Mouse (Mus musculus) small intestine, adult 2 months (tissue): ENCODE measurements around the gene Cdc26. TPM values are rescaled to one million over a fixed set of nuclear protein-coding genes. Genes with fewer than 3 reads are reported as not detected.

Experiments used
- H3K27ac ChIP-seq: fragments of 200-500 bp; 2 replicates; pipeline ENCODE4 v1.5.1; 2012; ENCODE audit warnings: low read depth, low read length, control low read depth, inconsistent platforms; ENCODE audit not compliant: insufficient read depth
- H3K27me3 ChIP-seq: fragments of 200-500 bp; 2 replicates; pipeline ENCODE4 v1.6.1; 2012; ENCODE audit warnings: mild to moderate bottlenecking, moderate library complexity, low read length, inconsistent platforms; ENCODE audit not compliant: control insufficient read depth, insufficient read depth
- H3K36me3 ChIP-seq: fragments of 200-500 bp; 2 replicates; pipeline ENCODE4 v1.6.1; 2012; ENCODE audit warnings: mild to moderate bottlenecking, low read length, control low read depth, inconsistent platforms; ENCODE audit not compliant: control insufficient read depth, insufficient read depth
- H3K4me1 ChIP-seq: fragments of 200-500 bp; 2 replicates; pipeline ENCODE4 v1.6.1; 2012; ENCODE audit warnings: low read length, inconsistent platforms, mixed read lengths; ENCODE audit not compliant: control insufficient read depth, insufficient read depth, insufficient read length
- H3K4me3 ChIP-seq: fragments of 200-500 bp; 2 replicates; pipeline ENCODE4 v1.5.1; 2012; ENCODE audit warnings: low read depth, mild to moderate bottlenecking, control low read depth, inconsistent platforms, low read length, moderate library complexity
- CTCF ChIP-seq: fragments of 200-500 bp; IDR thresholded peaks from 2 replicates; pipeline ENCODE4 v1.5.1; 2012; ENCODE audit warnings: low read depth, mild to moderate bottlenecking, control low read depth, inconsistent platforms, low read length, moderate library complexity, mixed read lengths; ENCODE audit not compliant: insufficient replicate concordance, insufficient read length; ENCODE audit errors: extremely low read depth
- POLR2A ChIP-seq: fragments of 200-500 bp; IDR thresholded peaks from 2 replicates; pipeline ENCODE4 v1.6.1; 2012; ENCODE audit warnings: low read depth, mild to moderate bottlenecking, control low read depth, inconsistent platforms, low read length, moderate library complexity
- WGBS: fragments of 180-500 bp; shearing (Covaris S2); methylation state at CpG from one replicate; pipeline ENCODE4 v1.1.7; 2018; 5-methylcytosine and 5-hydroxymethylcytosine counted together
- polyA plus RNA-seq: library from polyadenylated mRNA; depleted of rRNA; stranded (reverse); fragments of >200 nt; gene quantifications from 2 replicates; pipeline ENCODE4 v1.2.3, GENCODE M21; 2012

The Cdc26 gene
- polyA plus RNA-seq, 1 experiment, result 6.6 TPM

GRCm38 (mm10) chr4:62373668-62374067 lies 34.8 kb downstream of the Cdc26 start:
- Histone ChIP-seq H3K27me3 (no peaks in the 10 kb centered on the region), H3K27ac (peak overlapping the region; percentile 29; the same call in 1 of the 2 replicates), H3K4me1 (peaks cover 22% of the 10 kb centered on the region; the same call in 1 of the 2 replicates), H3K36me3 (no peaks in the 10 kb centered on the region), H3K4me3 (no peak overlapping the region)
- WGBS, result 17% methylated on average over 7 of the region's 7 CpGs
- no peak for TF ChIP-seq CTCF
- TF ChIP-seq POLR2A, result no peak

- Histone ChIP-seq H3K36me3 (no peaks in the 10 kb centered on the region), H3K27me3 (no peaks in the 10 kb centered on the region), H3K27ac (peak overlapping the region; percentile 55), H3K4me3 (no peak overlapping the region), H3K4me1 (peaks cover 21% of the 10 kb centered on the region; the same call in 1 of the 2 replicates)
- TF ChIP-seq POLR2A (no peak), CTCF (no peak)
- 51% methylated on average over 9 of the region's 9 CpGs for WGBS
Observed at GRCm38 (mm10) chr4:62372818-62373520, 35.5 kb downstream of the Cdc26 start.

DNA sequence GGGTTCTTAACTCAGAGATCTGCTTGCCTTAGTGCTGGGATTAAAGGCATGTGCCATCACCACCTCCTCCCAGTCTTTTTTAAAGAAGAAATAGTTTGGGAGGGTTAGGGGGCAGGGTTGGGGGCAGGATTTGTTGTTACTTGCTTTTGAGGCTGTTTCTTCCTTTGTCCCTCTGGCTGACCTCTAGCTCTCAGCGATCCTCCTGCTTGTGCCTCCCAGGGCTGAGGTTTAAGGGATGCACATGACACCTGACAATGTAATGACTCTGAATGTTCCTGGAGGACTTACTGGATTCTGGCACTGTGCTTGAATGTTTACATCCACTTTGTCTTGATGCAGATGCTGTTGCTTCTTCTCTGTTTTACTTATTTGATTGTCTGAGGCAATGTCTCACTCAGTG lies 36.0 kb downstream of the Cdc26 start:
- H3K4me3 ChIP-seq, result no peak overlapping the region
- no peaks in the 10 kb centered on the region for H3K36me3 ChIP-seq
- 56% methylated on average over 1 of the region's 1 CpGs for WGBS
- TF ChIP-seq POLR2A (no peak), CTCF (no peak)
- H3K27ac ChIP-seq, result peak overlapping the region; percentile 2; the same call in 1 of the 2 replicates
- no peaks in the 10 kb centered on the region for H3K27me3 ChIP-seq
- peaks cover 23% of the 10 kb centered on the region; the same call in 1 of the 2 replicates for H3K4me1 ChIP-seq

DNA sequence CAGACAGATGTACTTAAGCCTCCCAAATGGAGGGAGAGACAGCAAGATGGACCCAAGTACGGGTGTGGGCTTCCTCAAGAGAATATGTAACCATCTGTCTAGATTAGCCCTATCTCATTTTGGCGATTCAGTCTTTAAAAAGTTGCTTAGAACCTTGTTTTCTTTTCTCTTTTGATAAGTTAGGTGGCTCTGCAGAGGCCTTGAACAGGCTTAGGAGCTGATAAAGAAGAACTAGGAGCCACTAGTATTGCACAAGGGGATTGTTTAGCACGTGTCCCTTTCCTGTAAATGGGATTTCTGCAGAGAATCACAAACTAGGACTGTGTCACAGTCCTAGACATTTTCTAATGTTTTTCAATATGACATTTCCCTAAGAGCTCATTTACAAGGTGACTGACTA lies 39.4 kb downstream of the Cdc26 start:
- H3K27me3 ChIP-seq, result no peaks in the 10 kb centered on the region
- H3K27ac ChIP-seq, result no peak overlapping the region
- TF ChIP-seq POLR2A (no peak), CTCF (no peak)
- H3K4me1 ChIP-seq, result peaks cover 16% of the 10 kb centered on the region; the same call in 1 of the 2 replicates
- no peak overlapping the region for H3K4me3 ChIP-seq
- no peaks in the 10 kb centered on the region for H3K36me3 ChIP-seq
- WGBS, result 46% methylated on average over 3 of the region's 3 CpGs

DNA sequence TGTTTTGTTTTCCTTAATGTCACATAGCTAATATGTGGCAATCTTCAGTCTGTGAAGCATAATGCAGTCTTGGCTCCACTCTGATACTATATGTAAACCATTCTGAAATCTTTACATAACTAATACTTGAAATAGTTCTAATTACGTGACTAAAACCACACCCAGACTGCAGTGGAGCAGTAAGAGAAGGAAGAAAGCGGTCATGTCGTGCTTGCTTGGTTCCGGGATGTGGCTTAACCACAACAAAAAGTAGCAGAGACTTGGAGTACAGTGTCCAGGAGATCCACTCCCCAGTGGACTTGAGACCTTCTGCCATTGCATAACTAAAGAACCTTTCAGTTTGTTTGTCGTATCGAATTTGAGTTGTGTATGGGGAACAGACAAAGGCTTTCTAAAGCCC lies 40.9 kb downstream of the Cdc26 start:
- 47% methylated on average over 6 of the region's 6 CpGs for WGBS
- no peaks in the 10 kb centered on the region for H3K36me3 ChIP-seq
- TF ChIP-seq POLR2A (no peak), CTCF (no peak)
- H3K27ac ChIP-seq, result peak overlapping the region; percentile 49
- no peak overlapping the region for H3K4me3 ChIP-seq
- no peaks in the 10 kb centered on the region for H3K27me3 ChIP-seq
- peaks cover 8% of the 10 kb centered on the region; the same call in 1 of the 2 replicates for H3K4me1 ChIP-seq

GRCm38 (mm10) chr4:62366291-62366690 lies 42.2 kb downstream of the Cdc26 start:
- Histone ChIP-seq H3K27ac (no peak overlapping the region), H3K27me3 (no peaks in the 10 kb centered on the region)
- 78% methylated on average over 4 of the region's 4 CpGs for WGBS

DNA sequence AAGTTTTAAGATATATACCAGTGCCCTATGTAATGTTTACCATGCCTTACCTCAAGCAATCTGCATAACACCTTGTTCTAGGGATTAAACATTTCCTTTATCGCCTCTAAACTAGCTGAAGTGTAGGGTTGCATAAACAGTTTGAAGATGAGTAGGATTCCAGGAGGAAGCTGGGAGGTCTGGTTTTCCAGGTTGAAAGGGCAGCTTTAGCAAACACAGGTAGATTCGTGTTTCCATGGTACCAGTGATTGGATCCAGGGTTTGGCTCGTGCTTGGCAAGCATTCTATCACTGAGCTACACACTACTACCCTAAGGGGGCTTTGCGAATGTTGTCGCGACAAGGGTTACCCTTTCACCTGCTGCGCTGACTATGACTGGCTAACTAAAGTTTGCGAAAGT lies 44.1 kb downstream of the Cdc26 start:
- Histone ChIP-seq H3K27me3 (no peaks in the 10 kb centered on the region), H3K4me1 (peaks cover 3% of the 10 kb centered on the region; the same call in 1 of the 2 replicates), H3K4me3 (no peak overlapping the region), H3K27ac (no peak overlapping the region), H3K36me3 (no peaks in the 10 kb centered on the region)
- TF ChIP-seq CTCF (no peak), POLR2A (no peak)
- 65% methylated on average over 8 of the region's 8 CpGs for WGBS

More at GRCm38 (mm10) chr4:62366291-62366690, 42.2 kb downstream of the Cdc26 start:
- Histone ChIP-seq H3K4me1 (peaks cover 6% of the 10 kb centered on the region; the same call in 1 of the 2 replicates), H3K36me3 (no peaks in the 10 kb centered on the region), H3K4me3 (no peak overlapping the region)
- TF ChIP-seq POLR2A (no peak), CTCF (no peak)
